Mouse (Mus musculus): ENCODE data around the gene Nhsl1. TPM values are rescaled to one million over a fixed set of nuclear protein-coding genes. Genes with fewer than 3 reads are reported as not detected.

Nhsl1 gene
- total and polyA plus RNA-seq, 2 experiments from 2014 or later: 7.2 to 18.0 TPM

DNA sequence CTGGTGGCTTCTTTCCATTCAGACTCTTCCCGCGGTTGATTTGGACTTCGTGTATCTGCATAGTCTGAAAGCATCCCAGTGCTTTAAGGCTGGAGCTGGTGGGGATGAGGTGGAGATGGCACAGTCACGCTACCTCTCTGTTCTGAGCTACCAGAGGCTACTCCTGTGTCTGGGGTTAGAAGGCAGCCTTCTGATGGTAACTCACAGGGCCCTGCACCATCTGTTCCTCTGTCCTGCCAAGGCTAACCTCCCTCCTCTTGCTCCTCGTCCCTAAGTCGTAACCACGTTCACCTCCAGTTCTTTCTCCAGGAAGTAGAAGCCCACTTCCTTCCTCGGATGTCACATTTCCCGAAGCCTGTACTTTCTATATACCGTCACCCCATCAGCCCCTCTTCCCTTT is 171.2 kb downstream of the Nhsl1 start:
- Histone ChIP-seq H3K36me3 (ENCODE audit: insufficient read depth, low read length) (no peaks in the 10 kb centered on the region), H3K9ac (replicated peaks; ENCODE audit: low read length, poor library complexity, severe bottlenecking) (no peak overlapping the region), H3K27me3 (ENCODE audit: insufficient read depth, low read length) (no peaks in the 10 kb centered on the region), H3K9me3 (ENCODE audit: low read length) (no peaks in the 10 kb centered on the region), H3K4me2 (ENCODE audit: low read depth, low read length, poor library complexity, severe bottlenecking) (no peak overlapping the region), H3K4me3 (ENCODE audit: low read depth, low read length) (no peak overlapping the region), H3K4me1 (ENCODE audit: insufficient read depth, low read length) (no peaks in the 10 kb centered on the region), H3K27ac (ENCODE audit: low read depth, low read length) (no peak overlapping the region)
- no peak for ATAC-seq (ENCODE audit: low FRiP score)
- WGBS: 93% methylated on average over 10 of the region's 10 CpGs
- no peak for TF ChIP-seq CTCF (IDR thresholded peaks at IDR 0.05)
- DNase-seq (ENCODE audit: low spot score): no peak

DNA sequence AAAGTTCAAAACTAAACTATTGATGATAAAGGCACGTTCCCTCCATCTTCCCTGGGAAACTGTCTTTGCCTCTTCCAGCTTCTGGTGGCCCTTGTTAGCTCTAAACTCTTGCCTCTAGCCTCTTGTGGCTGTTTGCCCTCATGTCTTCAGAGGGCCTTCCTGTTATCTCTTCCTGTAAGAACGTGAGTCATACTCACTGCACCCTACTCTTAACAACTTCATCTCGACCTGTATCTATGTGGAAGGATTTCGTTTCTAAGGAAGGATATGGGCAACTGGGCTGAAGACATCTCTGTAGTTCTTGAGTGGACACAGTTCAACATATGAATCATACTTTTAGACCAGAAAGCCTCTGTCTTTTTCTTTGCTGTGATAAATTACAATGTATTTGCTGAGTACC is 173.2 kb downstream of the Nhsl1 start:
- H3K4me1 ChIP-seq (ENCODE audit: insufficient read depth, low read length): no peaks in the 10 kb centered on the region
- H3K36me3 ChIP-seq (ENCODE audit: insufficient read depth, low read length): no peaks in the 10 kb centered on the region
- H3K9me3 ChIP-seq (ENCODE audit: low read length): no peaks in the 10 kb centered on the region
- no peak for TF ChIP-seq CTCF (IDR thresholded peaks at IDR 0.05)
- ATAC-seq (ENCODE audit: low FRiP score): no peak
- no peak overlapping the region for H3K4me3 ChIP-seq (ENCODE audit: low read depth, low read length)
- H3K27ac ChIP-seq (ENCODE audit: low read depth, low read length): no peak overlapping the region
- 83% methylated on average over 4 of the region's 4 CpGs for WGBS
- no peak overlapping the region for H3K4me2 ChIP-seq (ENCODE audit: low read depth, low read length, poor library complexity, severe bottlenecking)
- no peaks in the 10 kb centered on the region for H3K27me3 ChIP-seq (ENCODE audit: insufficient read depth, low read length)
- no peak overlapping the region for H3K9ac ChIP-seq (replicated peaks; ENCODE audit: low read length, poor library complexity, severe bottlenecking)
- DNase-seq (ENCODE audit: low spot score): no peak

DNA sequence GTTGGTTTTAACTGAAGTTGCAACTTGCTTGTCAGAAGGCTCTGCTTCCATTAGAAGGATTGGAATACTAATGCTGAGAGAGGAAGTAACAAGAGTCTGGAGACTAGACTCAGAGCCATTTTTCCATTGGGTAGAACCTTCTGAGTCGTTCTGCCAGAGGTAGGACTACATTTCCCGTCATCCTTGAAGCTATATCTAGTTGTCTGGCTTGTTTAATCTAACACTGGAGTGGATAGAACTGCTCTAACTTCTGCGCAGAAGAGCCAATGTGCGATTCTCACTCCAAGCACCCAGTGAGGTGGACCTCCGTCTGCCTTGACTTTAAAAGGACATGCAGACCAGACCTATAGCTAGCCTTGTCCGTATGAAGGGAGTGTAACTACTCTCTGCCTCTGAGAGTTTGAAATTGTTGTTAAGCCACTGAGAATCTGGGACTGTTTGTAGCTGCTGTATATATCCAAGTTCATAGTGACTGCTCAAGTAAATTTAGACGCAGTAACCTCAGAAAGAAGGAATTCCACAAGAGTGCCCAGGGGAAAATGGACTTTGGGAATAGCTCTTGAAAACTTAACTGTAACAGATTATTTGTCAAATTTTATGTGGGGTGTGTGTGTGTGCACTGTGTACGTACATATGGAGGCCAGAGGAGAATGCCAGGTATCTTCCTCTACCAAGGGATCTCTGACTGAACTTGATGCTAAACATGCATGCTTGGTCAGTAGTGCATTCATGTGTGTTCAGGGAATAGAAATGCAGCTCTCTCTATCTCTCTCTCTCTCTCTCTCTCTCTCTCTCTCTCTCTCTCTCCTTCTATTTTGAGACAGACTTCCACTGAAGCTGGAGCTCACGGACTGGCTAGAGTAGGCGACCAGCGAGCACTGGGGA is 174.5 kb downstream of the Nhsl1 start:
- no peak for TF ChIP-seq CTCF (IDR thresholded peaks at IDR 0.05)
- Histone ChIP-seq H3K27ac (ENCODE audit: low read depth, low read length) (no peak overlapping the region), H3K9me3 (ENCODE audit: low read length) (no peaks in the 10 kb centered on the region), H3K4me1 (ENCODE audit: insufficient read depth, low read length) (no peaks in the 10 kb centered on the region), H3K4me2 (ENCODE audit: low read depth, low read length, poor library complexity, severe bottlenecking) (no peak overlapping the region), H3K27me3 (ENCODE audit: insufficient read depth, low read length) (no peaks in the 10 kb centered on the region), H3K9ac (replicated peaks; ENCODE audit: low read length, poor library complexity, severe bottlenecking) (no peak overlapping the region), H3K36me3 (ENCODE audit: insufficient read depth, low read length) (no peaks in the 10 kb centered on the region), H3K4me3 (ENCODE audit: low read depth, low read length) (no peak overlapping the region)
- ATAC-seq (ENCODE audit: low FRiP score) (no peak), DNase-seq (ENCODE audit: low spot score) (no peak)
- whole genome bisulfite sequencing: 94% methylated on average over 11 of the region's 11 CpGs

DNA sequence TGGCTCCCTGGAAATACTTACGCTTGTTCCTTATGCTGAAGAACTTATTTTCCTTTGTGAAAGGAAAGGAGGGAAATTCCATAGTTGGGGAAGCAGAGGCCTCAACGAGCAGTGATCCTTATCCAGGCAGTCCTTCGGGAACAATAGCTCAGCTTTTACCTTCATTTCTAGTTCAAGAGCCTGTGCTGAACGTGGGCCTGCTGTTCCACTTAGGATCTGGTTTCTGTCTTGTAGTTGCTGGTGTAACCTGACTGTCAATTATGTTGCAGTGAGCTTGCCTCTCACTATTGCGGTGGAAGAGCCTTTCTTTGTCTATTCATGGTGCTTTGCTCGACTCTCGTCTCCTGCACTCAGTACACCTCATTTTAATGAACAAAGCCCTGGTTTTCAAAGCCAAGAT is 175.5 kb downstream of the Nhsl1 start:
- Histone ChIP-seq H3K9me3 (ENCODE audit: low read length) (no peaks in the 10 kb centered on the region), H3K27me3 (ENCODE audit: insufficient read depth, low read length) (no peaks in the 10 kb centered on the region), H3K36me3 (ENCODE audit: insufficient read depth, low read length) (no peaks in the 10 kb centered on the region), H3K9ac (replicated peaks; ENCODE audit: low read length, poor library complexity, severe bottlenecking) (no peak overlapping the region), H3K4me3 (ENCODE audit: low read depth, low read length) (no peak overlapping the region), H3K4me2 (ENCODE audit: low read depth, low read length, poor library complexity, severe bottlenecking) (no peak overlapping the region), H3K27ac (ENCODE audit: low read depth, low read length) (no peak overlapping the region), H3K4me1 (ENCODE audit: insufficient read depth, low read length) (no peaks in the 10 kb centered on the region)
- no peak for TF ChIP-seq CTCF (IDR thresholded peaks at IDR 0.05)
- WGBS: 51% methylated on average over 7 of the region's 7 CpGs
- ATAC-seq (ENCODE audit: low FRiP score) (no peak), DNase-seq (ENCODE audit: low spot score) (no peak)

DNA sequence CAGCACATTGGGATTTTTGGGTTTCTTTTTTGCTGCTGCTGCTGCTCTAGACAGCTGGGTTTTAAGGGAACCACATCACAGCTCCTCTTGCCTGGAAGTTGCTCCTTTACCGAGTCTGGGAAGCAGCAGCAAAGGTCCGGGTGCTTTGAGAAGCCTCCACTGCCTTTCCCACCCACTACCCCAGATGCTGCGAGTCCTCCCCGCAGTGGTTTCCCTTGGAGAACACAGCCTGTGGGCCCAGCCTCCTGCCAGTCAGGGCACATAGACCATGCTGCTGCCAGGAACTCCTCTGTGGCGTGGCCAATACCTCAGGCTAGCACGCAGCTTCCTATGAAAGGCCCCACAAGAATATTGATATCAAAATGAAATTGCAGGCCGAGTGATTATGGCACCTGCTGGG is 178.3 kb downstream of the Nhsl1 start:
- no peaks in the 10 kb centered on the region for H3K9me3 ChIP-seq (ENCODE audit: low read length)
- no peak for DNase-seq (ENCODE audit: low spot score)
- WGBS: 62% methylated on average over 7 of the region's 7 CpGs
- no peak overlapping the region for H3K27ac ChIP-seq (ENCODE audit: low read depth, low read length)
- no peaks in the 10 kb centered on the region for H3K27me3 ChIP-seq (ENCODE audit: insufficient read depth, low read length)
- no peak overlapping the region for H3K9ac ChIP-seq (replicated peaks; ENCODE audit: low read length, poor library complexity, severe bottlenecking)
- H3K4me1 ChIP-seq (ENCODE audit: insufficient read depth, low read length): no peaks in the 10 kb centered on the region
- no peaks in the 10 kb centered on the region for H3K36me3 ChIP-seq (ENCODE audit: insufficient read depth, low read length)
- TF ChIP-seq CTCF (IDR thresholded peaks at IDR 0.05): no peak
- no peak overlapping the region for H3K4me2 ChIP-seq (ENCODE audit: low read depth, low read length, poor library complexity, severe bottlenecking)
- ATAC-seq (ENCODE audit: low FRiP score): no peak
- no peak overlapping the region for H3K4me3 ChIP-seq (ENCODE audit: low read depth, low read length)

DNA sequence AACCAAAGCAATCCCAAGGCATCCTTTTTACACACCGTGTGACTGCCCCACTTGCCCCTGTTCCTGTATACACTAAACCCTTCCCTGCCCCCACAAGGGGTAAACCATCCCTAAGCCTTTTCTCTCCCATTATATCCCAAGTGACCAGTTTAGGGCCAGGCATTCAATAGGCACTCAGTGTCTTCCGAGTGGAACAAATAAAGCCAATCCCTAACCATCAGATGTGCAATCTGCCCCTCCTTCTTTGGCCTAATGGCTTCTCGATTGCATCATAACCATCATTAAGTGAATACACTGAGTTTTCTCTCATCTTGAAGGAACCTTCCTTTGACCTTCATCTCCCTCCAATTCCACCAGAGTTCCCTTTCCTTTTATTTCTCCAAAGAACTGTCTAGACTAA is 183.2 kb downstream of the Nhsl1 start:
- TF ChIP-seq CTCF (IDR thresholded peaks at IDR 0.05): no peak
- WGBS: 64% methylated on average over 3 of the region's 3 CpGs
- Histone ChIP-seq H3K9me3 (ENCODE audit: low read length) (no peaks in the 10 kb centered on the region), H3K27ac (ENCODE audit: low read depth, low read length) (no peak overlapping the region), H3K27me3 (ENCODE audit: insufficient read depth, low read length) (no peaks in the 10 kb centered on the region), H3K4me3 (ENCODE audit: low read depth, low read length) (no peak overlapping the region), H3K4me2 (ENCODE audit: low read depth, low read length, poor library complexity, severe bottlenecking) (no peak overlapping the region), H3K9ac (replicated peaks; ENCODE audit: low read length, poor library complexity, severe bottlenecking) (no peak overlapping the region), H3K4me1 (ENCODE audit: insufficient read depth, low read length) (no peaks in the 10 kb centered on the region), H3K36me3 (ENCODE audit: insufficient read depth, low read length) (no peaks in the 10 kb centered on the region)
- DNase-seq (ENCODE audit: low spot score): no peak
- ATAC-seq (ENCODE audit: low FRiP score): no peak

All from midbrain, postnatal 0 days (tissue).